In genomic region chr11:120714546-120714945, GRCm38 (mm10) we compare ENCODE assay signal across 8 mouse cellular contexts. TPM values are rescaled to one million over a fixed set of nuclear protein-coding genes. Genes with fewer than 3 reads are reported as not detected.
A peak's percentile ranks its signal among the peaks of the same experiment; 100 is the strongest.
DNase-seq lines count a peak whose midpoint lies in the region; ATAC-seq and TF ChIP-seq lines count a peak whose summit lies in the region.

No protein-coding gene starts in this region.

- peak overlapping the region; percentile 55 for H3K4me3 ChIP-seq in heart, embryonic 12.5 days
- peak overlapping the region; percentile 92 for H3K4me3 ChIP-seq in E14TG2a.4 (replicated peaks; ENCODE audit: low read length)
- H3K4me3 ChIP-seq in forebrain, embryonic 15.5 days, result peak overlapping the region; percentile 64
- peak overlapping the region; percentile 68 for H3K4me3 ChIP-seq in liver, embryonic 16.5 days (ENCODE audit: low read depth, low read length)

- peak overlapping the region; percentile 71 for H3K9ac ChIP-seq in heart, embryonic 12.5 days
- peak overlapping the region; percentile 71 for H3K9ac ChIP-seq in forebrain, embryonic 15.5 days (replicated peaks)
- H3K9ac ChIP-seq in liver, embryonic 16.5 days (ENCODE audit: low read depth, low read length), result peak overlapping the region; percentile 75

- no peak overlapping the region for H3K27ac ChIP-seq in heart, embryonic 12.5 days (ENCODE audit: poor library complexity, severe bottlenecking)
- no peak overlapping the region for H3K27ac ChIP-seq in forebrain, embryonic 15.5 days (replicated peaks)
- no peak overlapping the region for H3K27ac ChIP-seq in liver, embryonic 16.5 days (ENCODE audit: low read length)

- peaks cover 4% of the 10 kb centered on the region; the same call in 1 of the 2 replicates for H3K27me3 ChIP-seq in heart, embryonic 12.5 days (replicated peaks)
- peaks cover 16% of the 10 kb centered on the region for H3K27me3 ChIP-seq in E14TG2a.4 (ENCODE audit: insufficient read depth, low read length)
- H3K27me3 ChIP-seq in forebrain, embryonic 15.5 days, result no peaks in the 10 kb centered on the region
- H3K27me3 ChIP-seq in liver, embryonic 16.5 days (ENCODE audit: control insufficient read depth, insufficient read depth, low read depth, low read length), result no peaks in the 10 kb centered on the region

- no peak for ATAC-seq in heart, embryonic 12.5 days (ENCODE audit: insufficient number of reproducible peaks, low FRiP score)
- no peak for ATAC-seq in forebrain, embryonic 15.5 days (replicated peaks)
- ATAC-seq in liver, embryonic 16.5 days (ENCODE audit: low read depth), result no peak

- H3K36me3 ChIP-seq in heart, embryonic 12.5 days, result peaks cover 49% of the 10 kb centered on the region
- peaks cover 82% of the 10 kb centered on the region for H3K36me3 ChIP-seq in E14TG2a.4 (ENCODE audit: insufficient read depth, low read length)
- H3K36me3 ChIP-seq in forebrain, embryonic 15.5 days, result peaks cover 29% of the 10 kb centered on the region
- no peaks in the 10 kb centered on the region for H3K36me3 ChIP-seq in liver, embryonic 16.5 days (ENCODE audit: control insufficient read depth, insufficient read depth)

- no peak for DNase-seq in heart, postnatal 14 days
- no peak for DNase-seq in right cerebral cortex, postnatal 14 days
- no peak for DNase-seq in left cerebral cortex, adult 18-20 months (ENCODE audit: low spot score in 2 of 2)
- no peak for DNase-seq in frontal cortex, postnatal 36 days (ENCODE audit: low spot score in 2 of 2)

- 47% methylated on average over 10 of the region's 10 CpGs for WGBS in heart, embryonic 12.5 days
- 65% methylated on average over 10 of the region's 10 CpGs for WGBS in forebrain, embryonic 15.5 days
- 32% methylated on average over 10 of the region's 10 CpGs for WGBS in liver, embryonic 16.5 days (ENCODE audit: insufficient replicate concordance)

- peaks cover 19% of the 10 kb centered on the region for H3K4me1 ChIP-seq in heart, embryonic 12.5 days (replicated peaks)
- H3K4me1 ChIP-seq in E14TG2a.4 (replicated peaks; ENCODE audit: low read depth, low read length), result peaks cover 49% of the 10 kb centered on the region
- peaks cover 30% of the 10 kb centered on the region for H3K4me1 ChIP-seq in forebrain, embryonic 15.5 days
- H3K4me1 ChIP-seq in liver, embryonic 16.5 days (ENCODE audit: control insufficient read depth, low read depth, low read length), result peaks cover 20% of the 10 kb centered on the region

- TF ChIP-seq CTCF in E14TG2a.4 (conservative IDR thresholded peaks at IDR 0.05; ENCODE audit: low read length), result no peak

- intact Hi-C loops in heart, postnatal 14 days (cut with DNase I), result loop anchor here (5.0 kb wide), 3 partner anchors 137 to 227 kb away; no protein-coding TSS in a partner anchor

- H3K9me3 ChIP-seq in heart, embryonic 12.5 days (replicated peaks), result no peaks in the 10 kb centered on the region
- H3K9me3 ChIP-seq in E14TG2a.4 (ENCODE audit: low read length), result no peaks in the 10 kb centered on the region
- no peaks in the 10 kb centered on the region for H3K9me3 ChIP-seq in forebrain, embryonic 15.5 days
- H3K9me3 ChIP-seq in liver, embryonic 16.5 days (replicated peaks; ENCODE audit: control insufficient read depth, low read length), result no peaks in the 10 kb centered on the region

- peak overlapping the region; percentile 96 for H3K4me2 ChIP-seq in heart, embryonic 12.5 days
- H3K4me2 ChIP-seq in forebrain, embryonic 15.5 days (replicated peaks), result peak overlapping the region; percentile 79
- peak overlapping the region; percentile 99 for H3K4me2 ChIP-seq in liver, embryonic 16.5 days (ENCODE audit: low read depth, low read length)

RNA-seq across cellular contexts. Expression of gene Lrrc45, which starts 0.8 kb away (rescaled TPM):
- polyA plus RNA-seq in heart, embryonic 12.5 days (2016; fragmentation: Nextera tagmentation; extraction: Ambion mirVana), result 35.2 and 37.0 TPM in 2 replicates
- 10 to 100 TPM in 1 of 2 experiments, 1 to 10 TPM in 1; 9.2 to 10.9 TPM for total RNA-seq in heart, postnatal 14 days (2021)
- 94.1 and 94.8 TPM in 2 replicates for polyA plus RNA-seq in forebrain, embryonic 15.5 days (2015; fragmentation: Nextera tagmentation; extraction: Ambion mirVana)
- 9.0 and 9.7 TPM in 2 replicates for polyA plus RNA-seq in liver, embryonic 16.5 days (2015; fragmentation: Nextera tagmentation; extraction: Ambion mirVana)
- total RNA-seq in left cerebral cortex, adult 18-20 months (2021), result 10 to 100 TPM; 53.0 to 56.2 TPM

RNA-seq across cellular contexts. Expression of gene Cenpx, which starts 1.0 kb away (rescaled TPM):
- polyA plus RNA-seq in heart, embryonic 12.5 days (2016; fragmentation: Nextera tagmentation; extraction: Ambion mirVana), result 117 and 119 TPM in 2 replicates
- 10 to 100 TPM; 35.4 to 36.4 TPM for total RNA-seq in heart, postnatal 14 days (2021)
- polyA plus RNA-seq in forebrain, embryonic 15.5 days (2015; fragmentation: Nextera tagmentation; extraction: Ambion mirVana), result 97.9 and 103 TPM in 2 replicates
- polyA plus RNA-seq in liver, embryonic 16.5 days (2015; fragmentation: Nextera tagmentation; extraction: Ambion mirVana), result 78.1 and 87.1 TPM in 2 replicates
- 10 to 100 TPM; 19.7 to 20.8 TPM for total RNA-seq in left cerebral cortex, adult 18-20 months (2021)

RNA-seq across cellular contexts. Expression of gene Rac3, which starts 6.7 kb away (rescaled TPM):
- 7.6 and 8.4 TPM in 2 replicates for polyA plus RNA-seq in heart, embryonic 12.5 days (2016; fragmentation: Nextera tagmentation; extraction: Ambion mirVana)
- 1 to 10 TPM; 1.3 to 1.6 TPM for total RNA-seq in heart, postnatal 14 days (2021)
- 245 and 251 TPM in 2 replicates for polyA plus RNA-seq in forebrain, embryonic 15.5 days (2015; fragmentation: Nextera tagmentation; extraction: Ambion mirVana)
- 0.77 and 0.80 TPM in 2 replicates for polyA plus RNA-seq in liver, embryonic 16.5 days (2015; fragmentation: Nextera tagmentation; extraction: Ambion mirVana)
- total RNA-seq in left cerebral cortex, adult 18-20 months (2021), result 10 to 100 TPM; 28.9 to 38.6 TPM

RNA-seq across cellular contexts. Expression of gene Dcxr, which starts 12.5 kb away (rescaled TPM):
- 4.3 and 5.4 TPM in 2 replicates for polyA plus RNA-seq in heart, embryonic 12.5 days (2016; fragmentation: Nextera tagmentation; extraction: Ambion mirVana)
- total RNA-seq in heart, postnatal 14 days (2021), result 1 to 10 TPM; 3.1 to 5.8 TPM
- polyA plus RNA-seq in forebrain, embryonic 15.5 days (2015; fragmentation: Nextera tagmentation; extraction: Ambion mirVana), result 9.0 and 9.3 TPM in 2 replicates
- 23.4 and 27.9 TPM in 2 replicates for polyA plus RNA-seq in liver, embryonic 16.5 days (2015; fragmentation: Nextera tagmentation; extraction: Ambion mirVana)
- 10 to 100 TPM in 1 of 2 experiments, 1 to 10 TPM in 1; 8.5 to 11.9 TPM for total RNA-seq in left cerebral cortex, adult 18-20 months (2021)

RNA-seq across cellular contexts. Expression of gene Cbr2, which starts 17.4 kb away (rescaled TPM):
- 1.1 and 1.9 TPM in 2 replicates for polyA plus RNA-seq in heart, embryonic 12.5 days (2016; fragmentation: Nextera tagmentation; extraction: Ambion mirVana)
- 10 to 100 TPM; 18.6 to 53.1 TPM for total RNA-seq in heart, postnatal 14 days (2021)
- 0.64 and 0.69 TPM in 2 replicates for polyA plus RNA-seq in forebrain, embryonic 15.5 days (2015; fragmentation: Nextera tagmentation; extraction: Ambion mirVana)
- 0.31 TPM in 1 of 2 replicates, not detected in the other for polyA plus RNA-seq in liver, embryonic 16.5 days (2015; fragmentation: Nextera tagmentation; extraction: Ambion mirVana)
- total RNA-seq in left cerebral cortex, adult 18-20 months (2021), result 1 to 10 TPM; 1.7 to 2.9 TPM

Comparison
In these comparisons a context has a peak if more than half of its experiments do, and no peak if none do; other contexts are left out.
1. RNA of gene Rac3, which starts 6.7 kb away (polyA plus RNA-seq): 245 to 251 TPM in forebrain, embryonic 15.5 days; 7.6 to 8.4 TPM in heart, embryonic 12.5 days and 0.77 to 0.80 TPM in liver, embryonic 16.5 days; every median in the first group is over 10 times any median in the second.
2. Peak in every context shown above with its lines, with median percentiles within 50 percentile points of each other: H3K4me2 ChIP-seq, H3K4me3 ChIP-seq and H3K9ac ChIP-seq.